Mouse (Mus musculus): Measurements from ENCODE around the gene Kng2. TPM values are rescaled to one million over a fixed set of nuclear protein-coding genes. Genes with fewer than 3 reads are reported as not detected.
"Not testable (repeated sequence)": the region's sequence is repeated elsewhere in the genome, so short reads cannot be mapped to it uniquely, and the experiment has no call there.

Gene Kng2
- polyA plus RNA-seq, 1 experiment, result not detected

- H3K4me1 ChIP-seq (ENCODE audit: control insufficient read depth, insufficient read depth, low read length), result no peaks in the 10 kb centered on the region
- H3K4me3 ChIP-seq (ENCODE audit: insufficient read depth, low read length), result no peak overlapping the region
- no peak overlapping the region for H3K27ac ChIP-seq (ENCODE audit: insufficient read depth, low read depth, low read length)
- TF ChIP-seq POLR2A (IDR thresholded peaks at IDR 0.05; ENCODE audit: borderline replicate concordance, low read depth, low read length), result no peak
Measured at GRCm38 (mm10) chr16:22961073-22961472, 68.2 kb downstream of the Kng2 start.

- Histone ChIP-seq H3K4me1 (ENCODE audit: control insufficient read depth, insufficient read depth, low read length) (no peaks in the 10 kb centered on the region), H3K4me3 (ENCODE audit: insufficient read depth, low read length) (no peak overlapping the region), H3K27ac (ENCODE audit: insufficient read depth, low read depth, low read length) (no peak overlapping the region)
- TF ChIP-seq CTCF (IDR thresholded peaks at IDR 0.05; ENCODE audit: low read depth, low read length) (no peak), POLR2A (IDR thresholded peaks at IDR 0.05; ENCODE audit: borderline replicate concordance, low read depth, low read length) (no peak)
Measured at GRCm38 (mm10) chr16:22956085-22956439, 73.2 kb downstream of the Kng2 start.

GRCm38 (mm10) chr16:22955397-22956084 is 73.7 kb downstream of the Kng2 start:
- Histone ChIP-seq H3K4me3 (ENCODE audit: insufficient read depth, low read length) (no peak overlapping the region), H3K4me1 (ENCODE audit: control insufficient read depth, insufficient read depth, low read length) (no peaks in the 10 kb centered on the region), H3K27ac (ENCODE audit: insufficient read depth, low read depth, low read length) (no peak overlapping the region)
- no peak for TF ChIP-seq POLR2A (IDR thresholded peaks at IDR 0.05; ENCODE audit: borderline replicate concordance, low read depth, low read length)
- TF ChIP-seq CTCF (IDR thresholded peaks at IDR 0.05; ENCODE audit: low read depth, low read length), result no peak

- H3K4me1 ChIP-seq (ENCODE audit: control insufficient read depth, insufficient read depth, low read length), result no peaks in the 10 kb centered on the region
- TF ChIP-seq CTCF (IDR thresholded peaks at IDR 0.05; ENCODE audit: low read depth, low read length) (no peak), POLR2A (IDR thresholded peaks at IDR 0.05; ENCODE audit: borderline replicate concordance, low read depth, low read length) (no peak)
- H3K4me3 ChIP-seq (ENCODE audit: insufficient read depth, low read length), result no peak overlapping the region
- H3K27ac ChIP-seq (ENCODE audit: insufficient read depth, low read depth, low read length), result no peak overlapping the region
Measured at GRCm38 (mm10) chr16:22953069-22953468, 76.2 kb downstream of the Kng2 start.

- Histone ChIP-seq H3K4me3 (ENCODE audit: insufficient read depth, low read length) (no peak within 1 kb of the TSS), H3K27ac (ENCODE audit: insufficient read depth, low read depth, low read length) (no peak within 1 kb of the TSS)
- TF ChIP-seq CTCF (IDR thresholded peaks at IDR 0.05; ENCODE audit: low read depth, low read length) (no peak), POLR2A (IDR thresholded peaks at IDR 0.05; ENCODE audit: borderline replicate concordance, low read depth, low read length) (no peak)
Measured at GRCm38 (mm10) chr16:22950840-22951395, 78.4 kb downstream of the Kng2 start, which contains the start of gene Hrg. Gene Hrg, plus strand, starts transcription at chr16:22951072.

GRCm38 (mm10) chr16:22947371-22947770 is 81.9 kb downstream of the Kng2 start:
- TF ChIP-seq CTCF (IDR thresholded peaks at IDR 0.05; ENCODE audit: low read depth, low read length) (no peak), POLR2A (IDR thresholded peaks at IDR 0.05; ENCODE audit: borderline replicate concordance, low read depth, low read length) (no peak)
- H3K4me1 ChIP-seq (ENCODE audit: control insufficient read depth, insufficient read depth, low read length), result no peaks in the 10 kb centered on the region
- no peak overlapping the region for H3K27ac ChIP-seq (ENCODE audit: insufficient read depth, low read depth, low read length)
- no peak overlapping the region for H3K4me3 ChIP-seq (ENCODE audit: insufficient read depth, low read length)

More at GRCm38 (mm10) chr16:22950840-22951395, 78.4 kb downstream of the Kng2 start, which contains the start of gene Hrg:
- H3K4me1 ChIP-seq (ENCODE audit: control insufficient read depth, insufficient read depth, low read length), result no peaks in the 10 kb centered on the region

GRCm38 (mm10) chr16:22941825-22942476 is 87.3 kb downstream of the Kng2 start:
- H3K4me1 ChIP-seq (ENCODE audit: control insufficient read depth, insufficient read depth, low read length); H3K4me3 ChIP-seq (ENCODE audit: insufficient read depth, low read length); H3K27ac ChIP-seq (ENCODE audit: insufficient read depth, low read depth, low read length): not testable (repeated sequence)

GRCm38 (mm10) chr16:22939120-22939695 is 90.1 kb downstream of the Kng2 start:
- TF ChIP-seq POLR2A (IDR thresholded peaks at IDR 0.05; ENCODE audit: borderline replicate concordance, low read depth, low read length) (no peak), CTCF (IDR thresholded peaks at IDR 0.05; ENCODE audit: low read depth, low read length) (no peak)
- Histone ChIP-seq H3K4me1 (ENCODE audit: control insufficient read depth, insufficient read depth, low read length) (no peaks in the 10 kb centered on the region), H3K4me3 (ENCODE audit: insufficient read depth, low read length) (no peak overlapping the region), H3K27ac (ENCODE audit: insufficient read depth, low read depth, low read length) (no peak overlapping the region)

GRCm38 (mm10) chr16:22938541-22938940 is 90.7 kb downstream of the Kng2 start:
- Histone ChIP-seq H3K4me1 (ENCODE audit: control insufficient read depth, insufficient read depth, low read length) (no peaks in the 10 kb centered on the region), H3K27ac (ENCODE audit: insufficient read depth, low read depth, low read length) (no peak overlapping the region), H3K4me3 (ENCODE audit: insufficient read depth, low read length) (no peak overlapping the region)
- no peak for TF ChIP-seq POLR2A (IDR thresholded peaks at IDR 0.05; ENCODE audit: borderline replicate concordance, low read depth, low read length)
- TF ChIP-seq CTCF (IDR thresholded peaks at IDR 0.05; ENCODE audit: low read depth, low read length), result no peak

- H3K4me1 ChIP-seq (ENCODE audit: control insufficient read depth, insufficient read depth, low read length), result no peaks in the 10 kb centered on the region
- no peak overlapping the region for H3K4me3 ChIP-seq (ENCODE audit: insufficient read depth, low read length)
- TF ChIP-seq POLR2A (IDR thresholded peaks at IDR 0.05; ENCODE audit: borderline replicate concordance, low read depth, low read length) (no peak), CTCF (IDR thresholded peaks at IDR 0.05; ENCODE audit: low read depth, low read length) (no peak)
- no peak overlapping the region for H3K27ac ChIP-seq (ENCODE audit: insufficient read depth, low read depth, low read length)
Measured at GRCm38 (mm10) chr16:22937631-22938030, 91.7 kb downstream of the Kng2 start.

Other genes with a start within 250 kb of the Kng2 start
- gene Crygs, start 217.9 kb downstream of the Kng2 start, polyA plus RNA-seq (2012; ENCODE audit: insufficient read depth, insufficient read length, missing spikeins), result not detected in 2 replicates
- gene Tbccd1, start 171.8 kb downstream of the Kng2 start, polyA plus RNA-seq (2012; ENCODE audit: insufficient read depth, insufficient read length, missing spikeins), result 16.1 and 17.4 TPM in 2 replicates
- 75.6 and 78.0 TPM in 2 replicates for gene Dnajb11, start 171.6 kb downstream of the Kng2 start, polyA plus RNA-seq (2012; ENCODE audit: insufficient read depth, insufficient read length, missing spikeins)
- gene Ahsg, start 138.2 kb downstream of the Kng2 start, polyA plus RNA-seq (2012; ENCODE audit: insufficient read depth, insufficient read length, missing spikeins), result not detected in 2 replicates
- not detected in 2 replicates for gene Fetub, start 111.1 kb downstream of the Kng2 start, polyA plus RNA-seq (2012; ENCODE audit: insufficient read depth, insufficient read length, missing spikeins)
- not detected in 2 replicates for gene Hrg, start 78.4 kb downstream of the Kng2 start, polyA plus RNA-seq (2012; ENCODE audit: insufficient read depth, insufficient read length, missing spikeins)
- not detected in 2 replicates for gene Kng1, start 28.4 kb upstream of the Kng2 start, polyA plus RNA-seq (2012; ENCODE audit: insufficient read depth, insufficient read length, missing spikeins)
- 255 TPM in 2 replicates for gene Eif4a2, start 78.0 kb upstream of the Kng2 start, polyA plus RNA-seq (2012; ENCODE audit: insufficient read depth, insufficient read length, missing spikeins)
- 10.6 and 14.5 TPM in 2 replicates for gene Rfc4, start 98.3 kb upstream of the Kng2 start, polyA plus RNA-seq (2012; ENCODE audit: insufficient read depth, insufficient read length, missing spikeins)
- gene Adipoq, start 117.1 kb upstream of the Kng2 start, polyA plus RNA-seq (2012; ENCODE audit: insufficient read depth, insufficient read length, missing spikeins), result not detected in 2 replicates
- 66.4 and 77.2 TPM in 2 replicates for gene St6gal1, start 195.3 kb upstream of the Kng2 start, polyA plus RNA-seq (2012; ENCODE audit: insufficient read depth, insufficient read length, missing spikeins)

Measured in bone marrow macrophage, adult 2 months (primary cell).